6 mouse cellular contexts compared by ENCODE assay signal in genomic region chr13:64246106-64246505, GRCm38 (mm10).
"Had no signal": no experiment of that assay in that cellular context is flagged by ENCODE, and none has a peak within 500 bp of the region (broad histone marks: within the 10 kb centered on the region; RNA-seq: fewer than 3 reads in every experiment).

No protein-coding gene starts in this region.

- DNase-seq: kidney, adult 18-20 months; kidney, postnatal 10 days; lung, adult 2 months; lung, postnatal 4 days; right cerebral cortex, postnatal 4 days; spleen, adult 18-20 months had no signal
